Mouse (Mus musculus): ENCODE measurements around the gene Cmc2.

DNA sequence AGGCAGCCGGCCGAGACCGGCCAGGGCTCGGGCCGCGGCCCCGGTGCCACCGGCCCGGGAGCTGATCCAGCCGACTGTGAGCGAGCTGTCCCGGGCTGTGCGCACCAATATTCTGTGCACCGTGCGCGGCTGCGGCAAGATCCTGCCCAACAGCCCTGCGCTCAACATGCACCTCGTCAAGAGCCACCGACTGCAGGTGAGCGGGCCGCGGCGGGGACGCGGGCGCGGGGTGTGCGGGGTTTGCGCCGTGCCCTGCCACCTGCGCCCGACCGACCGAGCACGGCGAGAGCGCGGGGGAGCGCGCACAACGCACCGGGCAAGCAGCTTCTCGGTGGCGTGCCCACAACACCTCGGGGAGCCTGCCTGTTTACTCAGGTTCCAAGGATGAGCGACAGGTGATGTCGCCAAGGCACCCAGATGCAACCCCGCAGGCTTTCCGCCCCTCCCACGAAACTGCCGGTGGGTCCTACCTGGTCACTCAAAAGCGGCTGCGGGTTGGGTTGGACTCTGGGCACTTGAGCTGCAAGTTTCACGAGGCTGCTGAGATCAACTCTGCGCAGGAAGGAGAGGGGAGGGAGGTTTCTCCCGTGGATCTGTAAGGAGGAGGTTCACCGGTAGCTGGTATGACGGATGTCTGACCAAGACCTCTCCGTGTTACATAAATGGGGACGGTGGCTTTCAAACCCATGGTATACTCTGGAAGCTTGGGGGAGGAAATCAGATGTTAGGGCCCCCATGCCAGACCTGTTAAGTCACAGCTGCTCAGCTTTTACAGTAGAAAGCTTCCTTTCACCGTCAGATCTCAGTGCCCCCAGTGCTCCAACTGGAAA is 22.5 kb upstream of the Cmc2 start:
- TF ChIP-seq CTCF (IDR thresholded peaks at IDR 0.05; ENCODE audit: control insufficient read depth, insufficient read depth, insufficient read length) (no peak), USF1 (IDR thresholded peaks at IDR 0.05; ENCODE audit: low read depth) (no peak), CEBPB (IDR thresholded peaks at IDR 0.05; ENCODE audit: low read depth) (no peak), MAX (IDR thresholded peaks at IDR 0.05) (no peak)
